Mouse (Mus musculus): ENCODE measurements around the gene Evx2. TPM values are rescaled to one million over a fixed set of nuclear protein-coding genes. Genes with fewer than 3 reads are reported as not detected.

Evx2 gene
- polyA plus RNA-seq (2015; fragmentation: Illumina TruSeq; extraction: RNeasy Lipid Tissue Mini Kit (QIAGEN cat#74804); ENCODE audit: insufficient read depth, low read depth, low replicate concordance) = not detected

DNA sequence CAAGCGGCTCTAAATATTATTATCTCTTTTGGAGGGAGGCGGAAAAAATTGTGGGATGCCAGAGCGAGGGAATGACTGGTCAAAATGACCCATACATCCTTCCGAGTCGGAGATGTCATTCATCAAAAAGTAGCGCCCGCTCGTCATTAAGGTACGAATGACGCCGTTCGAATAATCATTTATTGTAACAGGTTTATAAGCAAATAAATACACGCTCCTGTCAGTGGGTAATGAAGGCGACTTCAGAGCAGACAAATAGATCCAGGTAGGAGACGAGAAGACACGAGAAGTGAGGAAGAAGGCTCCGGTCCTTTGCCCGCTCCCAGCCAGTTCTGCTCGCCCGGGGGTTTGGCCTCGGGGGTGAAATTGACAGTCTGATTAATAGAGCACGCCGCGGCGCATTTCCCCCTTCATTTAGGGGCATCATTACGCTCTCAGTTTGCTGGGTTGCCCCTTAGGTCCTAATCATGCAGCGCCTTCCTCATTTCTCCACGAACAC lies at the start of gene Evx2:
Gene Evx2, minus strand, starts transcription at position 51 of the 499 bp plus-strand sequence.

DNA sequence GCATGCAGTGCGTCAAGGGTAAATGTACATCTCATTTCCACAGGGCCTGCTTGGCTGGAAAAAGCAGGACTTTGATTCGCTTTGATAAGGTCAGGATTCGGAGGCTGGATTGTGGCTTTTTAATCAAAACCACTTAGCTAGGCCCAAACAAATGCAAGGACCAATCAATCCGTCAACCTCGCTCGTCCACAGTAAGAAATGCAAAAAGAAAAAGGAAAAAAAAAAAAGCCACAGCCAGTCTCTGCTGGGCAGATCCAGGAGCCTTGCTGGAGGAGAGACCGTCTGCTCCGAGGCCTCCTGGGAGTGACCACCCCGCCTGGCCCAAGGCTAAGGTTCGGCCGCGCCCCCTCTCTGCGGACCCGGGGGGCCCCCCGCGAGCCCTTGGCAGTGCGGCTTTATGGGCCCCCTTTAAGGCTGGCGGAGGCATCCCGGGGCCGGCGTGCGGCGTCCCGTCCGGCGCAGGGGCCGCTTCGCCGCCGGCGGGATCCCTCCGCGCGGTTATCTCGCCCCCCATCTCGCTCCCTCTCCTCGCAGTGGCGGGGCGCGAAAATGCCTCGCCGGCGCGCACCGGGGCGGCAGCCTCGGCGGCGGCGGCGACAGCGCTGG lies 45.1 kb upstream of the Evx2 start, which contains the start of gene Hoxd8:
Gene Hoxd8, plus strand, starts transcription at position 223 of the 606 bp plus-strand sequence.

DNA sequence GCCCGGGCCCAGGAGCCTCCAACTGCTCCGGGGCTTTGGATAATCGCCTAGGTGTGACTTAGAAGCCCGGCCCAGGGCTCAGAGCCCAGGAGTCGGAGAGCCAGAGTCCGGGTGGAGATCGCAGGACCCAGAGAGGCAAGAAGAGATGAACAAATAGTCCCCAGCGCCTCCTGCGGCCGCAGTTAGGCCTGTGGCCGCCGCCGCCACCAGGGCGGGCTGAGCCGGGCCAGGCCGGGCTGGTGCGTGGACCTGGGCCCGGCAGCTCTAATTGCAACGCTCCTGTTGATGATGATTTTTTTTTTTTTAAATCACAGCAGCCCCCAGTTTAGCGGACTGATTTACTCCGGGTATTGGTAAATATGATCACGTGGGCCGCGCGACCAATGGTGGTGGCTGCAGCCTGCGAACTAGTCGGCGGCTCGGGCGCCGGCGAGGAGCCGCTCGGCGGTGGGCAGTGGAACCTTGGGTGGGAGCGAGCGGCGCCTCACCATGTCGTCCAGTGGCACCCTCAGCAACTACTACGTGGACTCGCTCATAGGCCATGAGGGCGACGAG lies 38.3 kb upstream of the Evx2 start, which contains the start of gene Hoxd9:
Gene Hoxd9, plus strand, starts transcription at position 161 of the 555 bp plus-strand sequence.

DNA sequence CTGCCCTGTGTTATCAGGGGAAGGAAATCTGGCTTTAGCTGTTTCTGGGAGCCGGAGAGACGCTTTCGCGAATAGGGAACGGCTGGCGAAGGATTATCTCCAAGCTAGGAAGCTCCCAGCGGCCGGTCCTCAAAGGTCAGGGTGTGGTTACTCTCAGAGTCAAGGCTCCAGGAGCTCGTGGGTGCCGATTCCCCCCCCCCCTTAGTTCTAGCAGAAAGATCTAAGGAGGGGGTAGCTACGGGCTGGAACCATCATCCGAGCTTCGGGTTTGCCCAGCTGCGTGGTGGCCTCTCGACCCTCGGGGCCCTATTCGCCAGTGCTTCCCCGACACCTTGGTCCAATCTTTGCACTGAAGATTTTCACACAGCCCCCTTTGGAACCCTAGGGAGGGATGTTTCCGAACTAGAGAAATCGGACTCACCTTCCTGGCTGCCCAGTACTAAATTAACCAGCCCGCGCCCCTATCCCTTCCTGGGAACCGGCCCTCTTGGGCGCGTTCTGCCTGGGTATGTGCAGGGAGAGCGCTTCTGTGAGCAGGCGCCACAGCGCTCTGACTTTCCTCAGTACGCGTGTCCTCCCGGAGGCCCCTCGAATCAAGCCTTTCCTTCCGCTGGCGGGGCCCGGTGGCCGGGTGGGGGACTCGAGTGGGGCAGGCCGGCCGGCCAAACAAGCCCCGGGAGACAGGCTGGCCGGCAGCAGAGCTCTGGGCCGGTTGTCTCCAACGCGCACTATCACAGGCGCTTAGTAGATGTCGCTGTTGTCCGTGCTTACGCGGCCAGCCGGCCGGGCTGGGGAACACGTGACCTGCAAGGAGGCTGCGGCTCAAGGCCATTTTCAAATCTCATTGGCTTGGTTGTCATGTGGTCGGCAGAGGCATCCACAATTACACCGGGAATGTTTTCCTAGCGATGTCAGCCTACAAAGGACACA lies 31.9 kb upstream of the Evx2 start, which contains the start of gene Hoxd10:
Gene Hoxd10, plus strand, starts transcription at position 903 of the 930 bp plus-strand sequence.

DNA sequence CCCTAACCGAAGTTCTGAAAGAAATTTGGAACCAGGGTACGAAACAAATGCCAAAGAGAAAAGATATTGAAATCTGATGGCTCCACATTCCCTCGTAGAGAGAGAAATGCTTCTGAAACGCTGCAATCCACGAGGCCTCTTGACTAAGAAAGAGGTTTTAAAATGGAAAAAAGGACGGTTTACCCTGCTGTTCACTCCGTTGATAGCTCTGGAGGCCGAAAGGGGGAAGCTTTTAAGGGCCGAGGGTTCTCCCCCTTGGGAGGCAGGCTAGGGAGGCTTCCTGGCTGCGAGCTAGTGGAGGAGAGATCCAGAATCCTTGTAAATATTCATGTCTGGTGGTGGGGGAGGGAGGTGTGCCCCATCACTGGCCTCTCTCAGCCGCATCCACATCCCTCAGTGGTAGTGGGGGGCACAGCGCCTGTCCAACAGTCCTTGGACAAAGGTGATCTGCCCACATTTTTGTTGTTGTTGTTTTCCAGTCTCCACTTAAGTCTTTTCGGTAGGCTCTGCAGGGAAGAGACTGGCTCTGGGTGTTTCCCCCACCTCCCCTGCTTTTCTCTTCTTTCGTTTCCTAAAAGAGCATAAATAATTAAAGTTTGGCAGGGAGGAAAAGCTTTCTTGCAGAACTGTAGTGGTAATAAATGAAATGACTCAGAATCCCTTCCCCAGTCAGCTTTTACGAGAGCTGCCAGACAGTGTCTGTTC lies 19.7 kb upstream of the Evx2 start, which contains the start of gene Hoxd11:
Gene Hoxd11, plus strand, starts transcription at position 667 of the 705 bp plus-strand sequence.

DNA sequence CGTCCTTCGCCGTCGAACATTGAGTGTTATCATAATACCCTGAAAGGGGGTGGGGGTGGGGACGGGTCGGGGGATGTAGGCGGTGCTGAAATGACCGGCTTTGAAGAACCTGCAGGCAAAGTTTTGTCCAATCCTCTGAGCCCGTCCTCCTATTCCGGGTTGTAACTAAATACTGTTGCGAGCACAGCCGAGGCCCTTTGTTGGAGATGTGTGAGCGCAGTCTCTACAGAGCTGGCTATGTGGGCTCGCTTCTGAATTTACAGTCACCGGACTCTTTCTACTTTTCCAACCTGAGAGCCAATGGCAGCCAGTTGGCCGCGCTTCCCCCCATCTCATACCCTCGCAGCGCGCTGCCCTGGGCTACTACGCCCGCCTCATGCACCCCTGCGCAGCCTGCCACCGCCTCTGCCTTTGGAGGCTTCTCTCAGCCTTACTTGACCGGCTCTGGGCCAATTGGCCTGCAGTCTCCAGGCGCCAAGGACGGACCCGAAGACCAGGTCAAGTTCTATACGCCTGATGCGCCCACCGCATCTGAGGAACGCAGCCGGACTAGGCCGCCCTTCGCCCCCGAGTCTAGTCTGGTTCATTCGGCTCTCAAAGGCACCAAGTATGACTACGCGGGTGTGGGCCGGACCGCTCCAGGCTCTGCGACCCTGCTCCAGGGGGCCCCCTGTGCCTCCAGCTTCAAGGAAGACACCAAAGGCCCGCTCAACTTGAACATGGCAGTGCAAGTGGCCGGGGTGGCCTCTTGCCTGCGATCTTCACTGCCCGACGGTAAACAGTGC lies 15.7 kb upstream of the Evx2 start, which contains the start of gene Hoxd12:
Gene Hoxd12, plus strand, starts transcription at position 133 of the 785 bp plus-strand sequence.

DNA sequence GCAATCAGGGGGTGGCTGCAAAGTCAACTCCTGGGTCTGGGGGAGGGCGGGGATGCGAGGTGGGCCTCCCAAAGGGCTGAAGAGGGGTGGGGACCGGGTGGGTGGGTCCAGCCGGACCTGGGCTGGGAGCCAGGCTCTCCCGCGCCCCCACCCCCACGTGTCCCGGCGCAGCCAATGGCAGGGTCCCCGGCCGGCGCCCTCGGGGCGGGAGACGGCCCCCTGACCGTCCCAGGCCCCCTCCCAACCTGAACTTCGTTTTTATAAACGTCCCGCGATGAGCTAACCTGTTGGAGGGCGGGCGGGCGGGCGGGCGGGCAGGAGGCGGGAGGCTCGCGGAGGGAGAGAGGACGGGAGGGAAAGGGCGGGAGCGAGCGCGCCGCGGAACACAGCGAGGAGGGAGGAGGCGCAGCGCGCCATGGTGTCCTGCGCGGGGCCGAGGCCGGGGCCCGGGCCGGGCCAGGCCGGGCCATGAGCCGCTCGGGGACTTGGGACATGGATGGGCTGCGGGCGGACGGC lies 8.5 kb upstream of the Evx2 start, which contains the start of gene Hoxd13:
Gene Hoxd13, plus strand, starts transcription at position 469 of the 516 bp plus-strand sequence.

Other genes with a start within 250 kb of the Evx2 start
- gene Lnpk, start 80.1 kb downstream of the Evx2 start, polyA plus RNA-seq (2015; fragmentation: Illumina TruSeq; extraction: RNeasy Lipid Tissue Mini Kit (QIAGEN cat#74804); ENCODE audit: insufficient read depth, low read depth, low replicate concordance) = 2.7 TPM
- gene Hoxd13, start 8.8 kb upstream of the Evx2 start, polyA plus RNA-seq (2015; fragmentation: Illumina TruSeq; extraction: RNeasy Lipid Tissue Mini Kit (QIAGEN cat#74804); ENCODE audit: insufficient read depth, low read depth, low replicate concordance) = not detected
- not detected for gene Hoxd12, start 15.5 kb upstream of the Evx2 start, polyA plus RNA-seq (2015; fragmentation: Illumina TruSeq; extraction: RNeasy Lipid Tissue Mini Kit (QIAGEN cat#74804); ENCODE audit: insufficient read depth, low read depth, low replicate concordance)
- not detected for gene Hoxd11, start 20.0 kb upstream of the Evx2 start, polyA plus RNA-seq (2015; fragmentation: Illumina TruSeq; extraction: RNeasy Lipid Tissue Mini Kit (QIAGEN cat#74804); ENCODE audit: insufficient read depth, low read depth, low replicate concordance)
- gene Hoxd10, start 32.4 kb upstream of the Evx2 start, polyA plus RNA-seq (2015; fragmentation: Illumina TruSeq; extraction: RNeasy Lipid Tissue Mini Kit (QIAGEN cat#74804); ENCODE audit: insufficient read depth, low read depth, low replicate concordance) = not detected
- gene Hoxd9, start 38.2 kb upstream of the Evx2 start, polyA plus RNA-seq (2015; fragmentation: Illumina TruSeq; extraction: RNeasy Lipid Tissue Mini Kit (QIAGEN cat#74804); ENCODE audit: insufficient read depth, low read depth, low replicate concordance) = 0.50 TPM
- gene Hoxd8, start 45.1 kb upstream of the Evx2 start, polyA plus RNA-seq (2015; fragmentation: Illumina TruSeq; extraction: RNeasy Lipid Tissue Mini Kit (QIAGEN cat#74804); ENCODE audit: insufficient read depth, low read depth, low replicate concordance) = 4.5 TPM
- not detected for gene Hoxd3, start 52.4 kb upstream of the Evx2 start, polyA plus RNA-seq (2015; fragmentation: Illumina TruSeq; extraction: RNeasy Lipid Tissue Mini Kit (QIAGEN cat#74804); ENCODE audit: insufficient read depth, low read depth, low replicate concordance)
- gene Hoxd4, start 52.4 kb upstream of the Evx2 start, polyA plus RNA-seq (2015; fragmentation: Illumina TruSeq; extraction: RNeasy Lipid Tissue Mini Kit (QIAGEN cat#74804); ENCODE audit: insufficient read depth, low read depth, low replicate concordance) = 1.6 TPM
- gene Gm28230, start 67.2 kb upstream of the Evx2 start, polyA plus RNA-seq (2015; fragmentation: Illumina TruSeq; extraction: RNeasy Lipid Tissue Mini Kit (QIAGEN cat#74804); ENCODE audit: insufficient read depth, low read depth, low replicate concordance) = 0.35 TPM
- not detected for gene Hoxd1, start 103.4 kb upstream of the Evx2 start, polyA plus RNA-seq (2015; fragmentation: Illumina TruSeq; extraction: RNeasy Lipid Tissue Mini Kit (QIAGEN cat#74804); ENCODE audit: insufficient read depth, low read depth, low replicate concordance)
- gene Mtx2, start 166.2 kb upstream of the Evx2 start, polyA plus RNA-seq (2015; fragmentation: Illumina TruSeq; extraction: RNeasy Lipid Tissue Mini Kit (QIAGEN cat#74804); ENCODE audit: insufficient read depth, low read depth, low replicate concordance) = 7.6 TPM